Mouse (Mus musculus) gastrocnemius, adult 2 months (tissue): ENCODE data around the gene Sun1. TPM values are rescaled to one million over a fixed set of nuclear protein-coding genes. Genes with fewer than 3 reads are reported as not detected.

Source experiments
- DNase-seq: peaks from one replicate; pipeline ENCODE4 v3.0.0; 2022
- H3K27ac ChIP-seq: fragments of 200-600 bp; 2 replicates; pipeline ENCODE4 v1.8.1; 2022; ENCODE audit warnings: mild to moderate bottlenecking
- H3K4me3 ChIP-seq: fragments of 200-600 bp; 2 replicates; pipeline ENCODE4 v1.8.1; 2022; ENCODE audit warnings: mild to moderate bottlenecking, moderate library complexity
- CTCF ChIP-seq: fragments of 200-600 bp; IDR thresholded peaks from 2 replicates; pipeline ENCODE4 v1.8.1; 2022; ENCODE audit warnings: antibody characterized with exemption, mild to moderate bottlenecking, moderate library complexity
- intact Hi-C: fragments of 180-260 bp; cut with DNase I; formaldehyde crosslinking; loops from one replicate; pipeline ENCODE4 v1.15.1; 2025
- total RNA-seq, 2 experiments: library from RNA; stranded (reverse); gene quantifications; 2 replicates each; pipeline ENCODE4 v1.2.3; 2021

Sun1 gene
- total RNA-seq, 2 experiments from 2014 or later: 39.5 to 43.3 TPM

- no peak for DNase-seq
- peak overlapping the region; percentile 20; the same call in 1 of the 2 replicates for H3K27ac ChIP-seq
- intact Hi-C loops: no loop called here
- no peak overlapping the region for H3K4me3 ChIP-seq
- no peak for TF ChIP-seq CTCF
Observed at GRCm38 (mm10) chr5:139184897-139185296, 15.5 kb upstream of the Sun1 start.

GRCm38 (mm10) chr5:139189726-139190125 is 10.7 kb upstream of the Sun1 start:
- Histone ChIP-seq H3K4me3 (no peak overlapping the region), H3K27ac (no peak overlapping the region)
- TF ChIP-seq CTCF: no peak
- intact Hi-C loops: no loop called here
- DNase-seq: no peak

GRCm38 (mm10) chr5:139190958-139191357 is 9.5 kb upstream of the Sun1 start:
- intact Hi-C loops: no loop called here
- Histone ChIP-seq H3K27ac (no peak overlapping the region), H3K4me3 (no peak overlapping the region)
- no peak for TF ChIP-seq CTCF
- no peak for DNase-seq

- Histone ChIP-seq H3K27ac (peak overlapping the region; percentile 97; the same call in 1 of the 2 replicates), H3K4me3 (no peak overlapping the region)
- DNase-seq: no peak
- TF ChIP-seq CTCF: no peak
- intact Hi-C loops: no loop called here
Observed at GRCm38 (mm10) chr5:139198779-139199178, 1.7 kb upstream of the Sun1 start.

- H3K27ac ChIP-seq: peak overlapping the region; percentile 97
- no peak for DNase-seq
- TF ChIP-seq CTCF: no peak
- intact Hi-C loops: no loop called here
- H3K4me3 ChIP-seq: peak overlapping the region; percentile 98
Observed at GRCm38 (mm10) chr5:139199636-139199994, 822 bp upstream of the Sun1 start.

GRCm38 (mm10) chr5:139200770-139201569 is 533 bp downstream of the Sun1 start:
- Histone ChIP-seq H3K27ac (peak overlapping the region; percentile 97), H3K4me3 (peak overlapping the region; percentile 98)
- TF ChIP-seq CTCF: no peak
- DNase-seq: no peak
- intact Hi-C loops: loop anchor here (5.0 kb wide), 1 partner anchor 51 kb away; the partner anchor contains the start of gene Get4

- Histone ChIP-seq H3K27ac (no peak overlapping the region; the same call in 1 of the 2 replicates), H3K4me3 (peak overlapping the region; percentile 98)
- no peak for DNase-seq
- intact Hi-C loops: loop anchor here (5.0 kb wide), 1 partner anchor 50 kb away; the partner anchor contains the start of gene Get4
- no peak for TF ChIP-seq CTCF
Observed at GRCm38 (mm10) chr5:139202127-139202526, 1.7 kb downstream of the Sun1 start.

- H3K27ac ChIP-seq: no peak overlapping the region
- no peak overlapping the region for H3K4me3 ChIP-seq
- intact Hi-C loops: loop anchor here (5.0 kb wide), 1 partner anchor 49 kb away; the partner anchor contains the start of gene Get4
- TF ChIP-seq CTCF: no peak
- DNase-seq: no peak
Observed at GRCm38 (mm10) chr5:139203312-139203711, 2.9 kb downstream of the Sun1 start.

- Histone ChIP-seq H3K4me3 (peak overlapping the region; percentile 36), H3K27ac (peak overlapping the region; percentile 81)
- DNase-seq: peak; percentile 83
- intact Hi-C loops: no loop called here
- no peak for TF ChIP-seq CTCF
Observed at GRCm38 (mm10) chr5:139206081-139206480, 5.6 kb downstream of the Sun1 start.

GRCm38 (mm10) chr5:139206525-139206924 is 6.1 kb downstream of the Sun1 start:
- DNase-seq: no peak
- Histone ChIP-seq H3K27ac (peak overlapping the region; percentile 81), H3K4me3 (peak overlapping the region; percentile 36)
- no peak for TF ChIP-seq CTCF
- intact Hi-C loops: no loop called here

- DNase-seq: no peak
- no peak overlapping the region for H3K4me3 ChIP-seq
- no peak overlapping the region for H3K27ac ChIP-seq
- intact Hi-C loops: no loop called here
- TF ChIP-seq CTCF: no peak
Observed at GRCm38 (mm10) chr5:139208183-139208582, 7.7 kb downstream of the Sun1 start.

- no peak overlapping the region for H3K27ac ChIP-seq
- peak; percentile 36 for TF ChIP-seq CTCF
- no peak overlapping the region for H3K4me3 ChIP-seq
- DNase-seq: no peak
- intact Hi-C loops: no loop called here
Observed at GRCm38 (mm10) chr5:139208871-139209684, 8.6 kb downstream of the Sun1 start.

- no peak for TF ChIP-seq CTCF
- no peak overlapping the region for H3K27ac ChIP-seq
- no peak for DNase-seq
- no peak overlapping the region for H3K4me3 ChIP-seq
- intact Hi-C loops: no loop called here
Observed at GRCm38 (mm10) chr5:139209685-139210026, 9.2 kb downstream of the Sun1 start.
